Mouse (Mus musculus) adrenal gland, postnatal 14 days (tissue): ENCODE measurements around the gene Dnaja1. TPM values are rescaled to one million over a fixed set of nuclear protein-coding genes. Genes with fewer than 3 reads are reported as not detected.

Experiments used
- DNase-seq: peaks from one replicate; pipeline ENCODE4 v3.0.0; 2021; ENCODE audit warnings: mixed read lengths
- long read RNA-seq, 2 experiments: library from polyadenylated mRNA; stranded (forward); transcript quantifications; one replicate each; pipeline ENCODE4 v2.0.0; 2021
- total RNA-seq: library from RNA; stranded (reverse); gene quantifications from 2 replicates; pipeline ENCODE4 v1.2.3, GENCODE M21; 2021

Dnaja1 gene
- 287 and 409 TPM in 2 replicates for total RNA-seq
- long read RNA-seq, experiment 1, full-length matches to known transcripts: 383 of 416 reads
- long read RNA-seq, experiment 1, partial matches to known transcripts: 19 of 416 reads
- long read RNA-seq, experiment 1, other reads (novel, unspliced or antisense): 14 of 416 reads
- long read RNA-seq, experiment 2, full-length matches to known transcripts: 373 of 437 reads
- long read RNA-seq, experiment 2, partial matches to known transcripts: 55 of 437 reads
- long read RNA-seq, experiment 2, other reads (novel, unspliced or antisense): 9 of 437 reads

- peak; percentile 99 for DNase-seq
Observed at GRCm38 (mm10) chr4:40722011-40722666, at the start of gene Dnaja1. Gene Dnaja1, plus strand, starts transcription at chr4:40722150.

GRCm38 (mm10) chr4:40673526-40673925 is 48.4 kb upstream of the Dnaja1 start:
- DNase-seq: no peak

- no peak for DNase-seq
Observed at GRCm38 (mm10) chr4:40676338-40676737, 45.6 kb upstream of the Dnaja1 start.

- peak; percentile 24 for DNase-seq
Observed at GRCm38 (mm10) chr4:40677132-40677531, 44.8 kb upstream of the Dnaja1 start.

GRCm38 (mm10) chr4:40680250-40680860 is 41.6 kb upstream of the Dnaja1 start:
- DNase-seq: peak; percentile 48

- peak; percentile 61 for DNase-seq
Observed at GRCm38 (mm10) chr4:40681908-40682307, 40.0 kb upstream of the Dnaja1 start.

- DNase-seq: no peak
Observed at GRCm38 (mm10) chr4:40682359-40682758, 39.6 kb upstream of the Dnaja1 start.

- no peak for DNase-seq
Observed at GRCm38 (mm10) chr4:40683306-40683705, 38.6 kb upstream of the Dnaja1 start.

- DNase-seq: no peak
Observed at GRCm38 (mm10) chr4:40691100-40691499, 30.9 kb upstream of the Dnaja1 start.

- no peak for DNase-seq
Observed at GRCm38 (mm10) chr4:40697059-40697458, 24.9 kb upstream of the Dnaja1 start.

GRCm38 (mm10) chr4:40700216-40700615 is 21.7 kb upstream of the Dnaja1 start:
- DNase-seq: peak; percentile 62

- DNase-seq: no peak
Observed at GRCm38 (mm10) chr4:40701796-40702195, 20.2 kb upstream of the Dnaja1 start.

GRCm38 (mm10) chr4:40702797-40703709 is 18.9 kb upstream of the Dnaja1 start, which contains the start of gene Aptx:
Gene Aptx, minus strand, starts transcription at chr4:40703194.
- peak; percentile 96 for DNase-seq

- peak; percentile 33 for DNase-seq
Observed at GRCm38 (mm10) chr4:40703710-40704275, 18.2 kb upstream of the Dnaja1 start.

- DNase-seq: no peak
Observed at GRCm38 (mm10) chr4:40717141-40717540, 4.8 kb upstream of the Dnaja1 start.

- DNase-seq: no peak
Observed at GRCm38 (mm10) chr4:40720910-40721309, 1.0 kb upstream of the Dnaja1 start.

- peak; percentile 90 for DNase-seq
Observed at GRCm38 (mm10) chr4:40722687-40723460, 924 bp downstream of the Dnaja1 start.

- DNase-seq: no peak
Observed at GRCm38 (mm10) chr4:40725141-40725540, 3.2 kb downstream of the Dnaja1 start.

- DNase-seq: no peak
Observed at GRCm38 (mm10) chr4:40725554-40725953, 3.6 kb downstream of the Dnaja1 start.

GRCm38 (mm10) chr4:40727247-40727646 is 5.3 kb downstream of the Dnaja1 start:
- no peak for DNase-seq

GRCm38 (mm10) chr4:40731262-40731661 is 9.3 kb downstream of the Dnaja1 start:
- no peak for DNase-seq
